Mouse (Mus musculus) ES-Bruce4 (cell line): Measurements from ENCODE around the gene Plekha6. TPM values are rescaled to one million over a fixed set of nuclear protein-coding genes. Genes with fewer than 3 reads are reported as not detected.

Source experiments
- H3K27ac ChIP-seq: 2 replicates; pipeline ENCODE4 v1.5.1; 2012; ENCODE audit warnings: low read length, inconsistent platforms; ENCODE audit not compliant: insufficient read depth
- H3K27me3 ChIP-seq: 2 replicates; pipeline ENCODE4 v1.6.1; 2012; ENCODE audit warnings: mild to moderate bottlenecking, low read length, inconsistent platforms; ENCODE audit not compliant: control insufficient read depth, poor library complexity, insufficient read depth, severe bottlenecking
- H3K36me3 ChIP-seq: 2 replicates; pipeline ENCODE4 v1.6.1; 2012; ENCODE audit warnings: inconsistent platforms, mild to moderate bottlenecking, low read length, moderate library complexity; ENCODE audit not compliant: control insufficient read depth, poor library complexity, insufficient read depth, severe bottlenecking
- H3K4me1 ChIP-seq: one replicate; pipeline ENCODE4 v1.8.1; 2011; ENCODE audit warnings: low read length; ENCODE audit not compliant: control insufficient read depth, insufficient read depth
- H3K4me3 ChIP-seq: 2 replicates; pipeline ENCODE4 v1.5.1; 2011; ENCODE audit warnings: low read depth, mild to moderate bottlenecking, low read length
- H3K9ac ChIP-seq: 2 replicates; pipeline ENCODE4 v1.6.1; 2012; ENCODE audit warnings: low read depth, mild to moderate bottlenecking, inconsistent platforms; ENCODE audit not compliant: poor library complexity, severe bottlenecking
- H3K9me3 ChIP-seq: replicated peaks from 2 replicates; pipeline ENCODE4 v1.6.1; 2012; ENCODE audit warnings: mild to moderate bottlenecking, low read length, inconsistent platforms; ENCODE audit not compliant: control insufficient read depth, poor library complexity, insufficient read depth, severe bottlenecking
- CTCF ChIP-seq: IDR thresholded peaks from one replicate; pipeline ENCODE4 v1.8.1; 2011; ENCODE audit warnings: low read depth, low read length
- EP300 ChIP-seq: IDR thresholded peaks from 2 replicates; pipeline ENCODE4 v1.6.1; 2011; ENCODE audit warnings: low read depth, low read length; ENCODE audit not compliant: insufficient read depth
- POLR2A ChIP-seq: IDR thresholded peaks from one replicate; pipeline ENCODE4 v1.8.1; 2011; ENCODE audit warnings: low read length; ENCODE audit not compliant: insufficient read depth
- polyA plus RNA-seq: library from polyadenylated mRNA; stranded (reverse); fragments of >200 nt; gene quantifications from 2 replicates; pipeline ENCODE4 v1.2.4, GENCODE M21; 2011; ENCODE audit warnings: low read depth; ENCODE audit not compliant: missing spikeins, insufficient read depth, insufficient read length

Gene Plekha6
- polyA plus RNA-seq, 1 experiment = 1.3 TPM

DNA sequence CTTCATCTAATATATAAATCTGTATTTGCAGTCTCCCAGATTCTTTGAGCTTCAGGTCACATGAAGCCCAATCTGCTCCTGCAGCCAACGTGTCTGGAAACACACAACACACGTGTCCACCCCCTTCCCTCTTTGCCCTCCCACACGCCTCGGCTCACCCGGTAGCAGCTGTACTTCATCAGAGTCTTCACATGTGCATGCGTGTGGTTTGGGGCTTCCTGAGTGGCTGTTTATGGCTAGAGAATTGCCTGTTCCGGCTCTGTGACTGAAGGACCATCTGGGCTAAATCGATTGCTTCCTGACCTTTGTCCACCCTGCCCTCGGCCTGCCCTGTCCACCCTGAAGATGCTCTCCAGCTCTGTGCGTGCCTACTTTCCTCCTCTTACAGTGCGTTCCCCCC, 73.7 kb downstream of the Plekha6 start:
- no peak overlapping the region for H3K9ac ChIP-seq
- no peak overlapping the region for H3K27ac ChIP-seq
- H3K4me3 ChIP-seq = no peak overlapping the region
- TF ChIP-seq EP300 = no peak
- TF ChIP-seq CTCF = no peak
- no peak for TF ChIP-seq POLR2A
- no peaks in the 10 kb centered on the region for H3K9me3 ChIP-seq
- H3K27me3 ChIP-seq = no peaks in the 10 kb centered on the region
- no peaks in the 10 kb centered on the region for H3K36me3 ChIP-seq
- peaks cover 3% of the 10 kb centered on the region for H3K4me1 ChIP-seq

DNA sequence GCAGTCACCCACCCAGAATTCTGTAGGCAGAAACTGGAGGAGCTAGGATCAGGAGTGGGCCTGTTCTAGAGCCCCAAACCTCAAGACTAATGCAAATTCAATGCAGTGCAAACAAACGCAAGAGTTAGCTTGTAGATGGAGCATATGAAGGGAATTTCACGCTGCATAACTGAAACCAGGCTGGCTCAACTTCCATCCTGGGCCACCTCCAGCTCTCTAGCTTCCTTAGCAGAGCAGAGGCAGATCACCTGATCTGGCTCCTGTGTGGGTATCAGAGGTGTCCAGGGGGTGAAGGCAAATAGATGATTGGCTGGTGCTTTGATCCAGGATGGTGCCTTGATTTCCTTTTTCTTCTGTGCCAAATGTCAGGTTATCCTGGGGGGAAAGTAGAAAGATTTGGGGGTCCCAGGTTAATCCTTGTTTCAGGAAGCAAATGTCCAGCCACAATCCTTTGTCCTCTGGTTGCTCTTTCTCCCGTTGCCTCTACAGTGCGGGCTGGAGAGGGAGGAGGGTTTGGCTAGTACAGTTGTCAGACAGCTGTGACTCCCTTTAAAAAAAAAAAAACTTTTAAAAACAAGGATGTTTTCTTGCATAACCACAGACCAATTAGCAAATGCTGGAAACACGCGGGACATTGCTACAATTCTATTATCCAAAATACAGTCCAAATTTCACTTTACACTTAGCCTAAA, 75.3 kb downstream of the Plekha6 start:
- Histone ChIP-seq H3K9me3 (no peaks in the 10 kb centered on the region), H3K27me3 (no peaks in the 10 kb centered on the region), H3K9ac (no peak overlapping the region), H3K4me3 (no peak overlapping the region), H3K36me3 (no peaks in the 10 kb centered on the region), H3K27ac (no peak overlapping the region), H3K4me1 (peaks cover 3% of the 10 kb centered on the region)
- TF ChIP-seq CTCF (no peak), EP300 (no peak), POLR2A (no peak)

DNA sequence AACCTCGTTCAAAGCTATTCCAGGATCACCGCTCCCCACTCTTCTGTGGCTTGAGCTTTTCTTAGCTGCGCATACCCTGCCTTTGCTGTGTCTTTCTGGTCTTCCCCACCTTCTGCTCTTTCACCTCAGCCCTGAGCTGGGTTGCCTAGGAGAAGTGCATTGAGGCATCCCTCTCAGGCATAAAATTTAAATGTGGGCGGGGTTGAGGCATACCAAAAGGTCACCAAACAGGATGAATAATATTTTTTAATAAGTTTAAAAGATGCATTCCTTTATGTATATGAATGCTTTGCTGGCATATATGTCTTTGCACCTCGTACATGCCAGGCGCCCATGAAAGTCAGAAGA, 75.8 kb downstream of the Plekha6 start:
- Histone ChIP-seq H3K27ac (no peak overlapping the region), H3K9me3 (no peaks in the 10 kb centered on the region), H3K4me3 (no peak overlapping the region), H3K36me3 (no peaks in the 10 kb centered on the region), H3K4me1 (peaks cover 3% of the 10 kb centered on the region), H3K27me3 (no peaks in the 10 kb centered on the region), H3K9ac (no peak overlapping the region)
- TF ChIP-seq CTCF (no peak), EP300 (no peak), POLR2A (no peak)

DNA sequence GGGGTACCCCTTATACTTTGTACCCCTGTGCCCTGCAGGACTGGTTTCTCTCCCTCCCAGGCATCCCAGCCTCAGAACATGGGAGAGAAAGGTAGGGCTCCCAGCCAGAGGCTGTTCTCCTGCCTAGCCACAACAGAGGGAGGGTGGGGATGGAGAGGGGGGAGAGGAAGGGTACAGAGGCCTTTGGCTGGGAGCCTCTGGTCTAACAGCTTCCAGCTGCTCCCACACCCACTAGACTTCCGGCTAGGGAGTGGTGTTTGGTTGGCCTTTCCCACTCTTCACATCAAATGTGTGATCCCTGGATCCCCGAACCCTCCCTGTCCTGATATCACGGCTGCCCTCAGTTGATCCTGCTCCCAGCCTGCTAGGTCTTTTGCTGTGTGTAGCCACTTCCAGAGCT, 76.9 kb downstream of the Plekha6 start:
- Histone ChIP-seq H3K4me3 (no peak overlapping the region), H3K9me3 (no peaks in the 10 kb centered on the region), H3K36me3 (no peaks in the 10 kb centered on the region), H3K4me1 (peaks cover 3% of the 10 kb centered on the region), H3K9ac (no peak overlapping the region), H3K27me3 (no peaks in the 10 kb centered on the region), H3K27ac (no peak overlapping the region)
- no peak for TF ChIP-seq CTCF
- TF ChIP-seq POLR2A = no peak
- TF ChIP-seq EP300 = no peak

DNA sequence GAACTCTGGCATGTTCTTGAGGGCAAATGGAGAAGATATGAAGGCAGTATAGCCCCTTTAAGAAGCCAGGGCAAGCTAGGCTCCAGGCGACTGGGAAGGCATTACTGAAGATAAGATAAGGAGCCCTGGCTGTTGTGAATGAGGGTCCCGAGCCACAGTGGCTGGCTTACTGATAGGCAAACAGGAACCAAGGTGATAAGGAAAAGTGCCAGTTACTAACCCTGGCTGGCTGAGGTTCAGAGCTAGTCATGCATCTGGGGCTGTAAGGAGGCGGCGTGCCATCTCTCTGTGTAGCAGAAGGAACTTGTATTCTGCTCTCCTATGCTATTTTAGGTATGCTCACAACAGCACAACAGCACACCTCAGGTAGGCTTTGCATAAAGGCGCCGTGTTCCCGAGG, 80.7 kb downstream of the Plekha6 start:
- peaks cover 1% of the 10 kb centered on the region for H3K4me1 ChIP-seq
- no peaks in the 10 kb centered on the region for H3K9me3 ChIP-seq
- no peak overlapping the region for H3K27ac ChIP-seq
- H3K36me3 ChIP-seq = no peaks in the 10 kb centered on the region
- TF ChIP-seq POLR2A (no peak), CTCF (no peak), EP300 (no peak)
- no peak overlapping the region for H3K4me3 ChIP-seq
- no peaks in the 10 kb centered on the region for H3K27me3 ChIP-seq
- H3K9ac ChIP-seq = no peak overlapping the region

DNA sequence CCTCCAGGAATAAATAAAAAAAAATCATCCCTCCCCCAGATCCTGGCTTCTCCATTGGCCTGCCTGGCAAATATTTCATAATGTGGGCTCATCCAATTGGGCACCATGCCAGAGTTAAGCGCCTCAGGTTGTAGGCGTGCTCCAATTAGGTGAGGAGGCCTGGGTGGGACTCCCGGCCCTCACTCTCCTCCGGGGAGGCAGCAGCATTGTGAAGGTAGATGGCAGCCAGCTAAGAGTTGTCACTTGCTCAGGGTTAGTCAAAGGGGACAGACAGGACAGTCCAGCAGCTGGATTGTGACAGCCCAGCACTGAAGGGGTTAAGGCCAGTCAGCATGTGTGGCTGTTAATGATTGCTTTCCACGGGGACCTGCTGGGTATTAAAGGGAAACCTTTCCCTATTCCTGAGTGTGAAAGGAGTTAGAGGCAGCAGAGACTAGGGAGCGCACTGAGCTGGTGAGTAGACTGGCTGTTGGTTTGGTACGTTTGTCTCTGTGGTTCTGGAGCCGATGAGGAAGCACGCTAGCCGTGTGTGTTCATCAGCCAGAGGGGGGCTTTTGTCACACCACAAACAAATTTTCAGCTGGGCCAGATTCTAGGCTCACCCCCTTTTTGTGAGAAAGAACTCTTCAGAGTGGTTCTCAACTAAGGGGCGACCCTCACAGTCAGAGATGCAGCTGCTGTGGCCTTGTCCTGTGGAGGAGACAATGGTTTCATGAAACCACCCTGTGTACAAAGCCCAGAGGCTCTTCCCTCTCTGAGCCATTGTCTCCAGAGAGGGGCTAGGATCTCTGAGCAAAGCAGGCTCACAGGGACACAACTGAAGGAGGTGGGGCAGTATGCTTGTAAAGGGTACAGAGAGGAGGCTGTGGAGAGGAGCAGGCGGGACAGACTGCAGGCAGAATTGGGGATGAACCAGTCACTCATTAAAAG, 81.9 kb downstream of the Plekha6 start:
- H3K36me3 ChIP-seq = no peaks in the 10 kb centered on the region
- no peak for TF ChIP-seq EP300
- TF ChIP-seq CTCF = no peak
- no peak for TF ChIP-seq POLR2A
- H3K9ac ChIP-seq = no peak overlapping the region
- no peak overlapping the region for H3K27ac ChIP-seq
- no peak overlapping the region for H3K4me3 ChIP-seq
- H3K9me3 ChIP-seq = no peaks in the 10 kb centered on the region
- H3K4me1 ChIP-seq = no peaks in the 10 kb centered on the region
- no peaks in the 10 kb centered on the region for H3K27me3 ChIP-seq
